Mouse (Mus musculus) C2C12 (cell line): Measurements from ENCODE around the gene Scrn3. TPM values are rescaled to one million over a fixed set of nuclear protein-coding genes. Genes with fewer than 3 reads are reported as not detected.

Source experiments
- H3K27me3 ChIP-seq: one replicate; pipeline ENCODE4 v1.6.1; 2011; ENCODE audit not compliant: control insufficient read depth, insufficient read depth, insufficient read length
- H3K36me3 ChIP-seq: one replicate; pipeline ENCODE4 v1.6.1; 2011; ENCODE audit not compliant: control insufficient read depth, insufficient read depth
- H3K4me3 ChIP-seq: one replicate; pipeline ENCODE4 v1.5.1; 2011; ENCODE audit warnings: mild to moderate bottlenecking, control low read depth; ENCODE audit not compliant: poor library complexity, insufficient read depth, severe bottlenecking
- H3K79me2 ChIP-seq: one replicate; pipeline ENCODE4 v1.6.1; 2011; ENCODE audit not compliant: control insufficient read depth, insufficient read depth
- H3K79me3 ChIP-seq: one replicate; pipeline ENCODE4 v1.6.1; 2011; ENCODE audit warnings: low read depth, control low read depth
- H3ac ChIP-seq: one replicate; pipeline ENCODE3; 2011; ENCODE audit warnings: low read depth; ENCODE audit not compliant: control insufficient read depth, insufficient read length
- CEBPB ChIP-seq: IDR thresholded peaks from one replicate; pipeline ENCODE4 v1.6.1; 2011; ENCODE audit warnings: low read depth, mild to moderate bottlenecking, control low read depth, moderate library complexity
- CTCF ChIP-seq: IDR thresholded peaks from one replicate; pipeline ENCODE4 v1.5.1; 2011; ENCODE audit not compliant: control insufficient read depth, insufficient read depth, insufficient read length
- FOSL1 ChIP-seq: IDR thresholded peaks from one replicate; pipeline ENCODE4 v1.8.0; 2011; ENCODE audit warnings: mild to moderate bottlenecking, low read length; ENCODE audit not compliant: poor library complexity, insufficient read depth, severe bottlenecking
- MAX ChIP-seq: IDR thresholded peaks from one replicate; pipeline ENCODE4 v1.6.1; 2011; ENCODE audit warnings: mild to moderate bottlenecking, control low read depth
- MYOD1 ChIP-seq: IDR thresholded peaks from one replicate; pipeline ENCODE4 v1.6.1; 2011; ENCODE audit warnings: low read depth; ENCODE audit not compliant: control insufficient read depth, insufficient read length
- MYOG ChIP-seq: IDR thresholded peaks from one replicate; pipeline ENCODE4 v1.6.1; 2011; ENCODE audit not compliant: control insufficient read depth, insufficient read length; ENCODE audit errors: extremely low read depth
- USF1 ChIP-seq: IDR thresholded peaks from one replicate; pipeline ENCODE4 v1.6.1; 2011; ENCODE audit warnings: low read depth, mild to moderate bottlenecking, control low read depth, moderate library complexity
- polyA plus RNA-seq: library from polyadenylated mRNA; unstranded; fragments of >200 nt; fragmentation: generic; extraction: Trizol; gene quantifications from one replicate; pipeline ENCODE4 v1.2.1, GENCODE M21; 2012; ENCODE audit warnings: missing spikeins

Scrn3 gene
- polyA plus RNA-seq, 1 experiment, result 7.0 TPM

GRCm38 (mm10) chr2:73269666-73270065 lies 42.7 kb upstream of the Scrn3 start:
- peaks cover 39% of the 10 kb centered on the region for H3K27me3 ChIP-seq
- H3K4me3 ChIP-seq, result no peak overlapping the region
- H3K36me3 ChIP-seq, result no peaks in the 10 kb centered on the region
- no peaks in the 10 kb centered on the region for H3K79me2 ChIP-seq
- TF ChIP-seq FOSL1, result no peak
- no peak overlapping the region for H3ac ChIP-seq
- H3K79me3 ChIP-seq, result no peaks in the 10 kb centered on the region

- H3K36me3 ChIP-seq, result no peaks in the 10 kb centered on the region
- no peaks in the 10 kb centered on the region for H3K79me2 ChIP-seq
- no peak overlapping the region for H3ac ChIP-seq
- H3K79me3 ChIP-seq, result no peaks in the 10 kb centered on the region
- TF ChIP-seq MAX (no peak), USF1 (no peak), MYOG (no peak), FOSL1 (no peak), CEBPB (no peak), CTCF (no peak), MYOD1 (no peak)
- no peak overlapping the region for H3K4me3 ChIP-seq
- peaks cover 41% of the 10 kb centered on the region for H3K27me3 ChIP-seq
These were observed 42.3 kb upstream of the Scrn3 start for GRCm38 (mm10) chr2:73270071-73270592.

GRCm38 (mm10) chr2:73270593-73271458 lies 41.6 kb upstream of the Scrn3 start:
- Histone ChIP-seq H3K36me3 (no peaks in the 10 kb centered on the region), H3K27me3 (peaks cover 41% of the 10 kb centered on the region), H3K79me2 (no peaks in the 10 kb centered on the region), H3ac (no peak overlapping the region), H3K79me3 (no peaks in the 10 kb centered on the region), H3K4me3 (no peak overlapping the region)
- TF ChIP-seq FOSL1 (no peak), MAX (no peak), CEBPB (no peak)

GRCm38 (mm10) chr2:73271459-73272161 lies 40.8 kb upstream of the Scrn3 start, which contains the start of gene Sp9:
Sp9 (plus strand) TSS chr2:73271925.
- Histone ChIP-seq H3K27me3 (peaks cover 41% of the 10 kb centered on the region), H3ac (peak within 1 kb of the TSS; percentile 16), H3K79me3 (no peaks in the 10 kb centered on the region), H3K36me3 (no peaks in the 10 kb centered on the region), H3K79me2 (no peaks in the 10 kb centered on the region), H3K4me3 (peak within 1 kb of the TSS; percentile 18)
- TF ChIP-seq MAX, result no peak
- no peak for TF ChIP-seq USF1
- no peak for TF ChIP-seq CTCF
- TF ChIP-seq MYOG, result no peak
- no peak for TF ChIP-seq CEBPB

- Histone ChIP-seq H3K36me3 (no peaks in the 10 kb centered on the region), H3K4me3 (peak overlapping the region; percentile 18), H3K79me2 (no peaks in the 10 kb centered on the region), H3K27me3 (peaks cover 47% of the 10 kb centered on the region), H3K79me3 (no peaks in the 10 kb centered on the region), H3ac (peak overlapping the region; percentile 16)
- TF ChIP-seq MAX, result no peak
- no peak for TF ChIP-seq USF1
- no peak for TF ChIP-seq MYOG
- no peak for TF ChIP-seq CTCF
- no peak for TF ChIP-seq MYOD1
- no peak for TF ChIP-seq FOSL1
- TF ChIP-seq CEBPB, result no peak
These were observed 39.8 kb upstream of the Scrn3 start for GRCm38 (mm10) chr2:73272351-73273248.
